Mouse (Mus musculus) testis, adult 10 weeks (tissue): ENCODE data around the gene Gab3. TPM values are rescaled to one million over a fixed set of nuclear protein-coding genes. Genes with fewer than 3 reads are reported as not detected.

Source experiments
- polyA plus RNA-seq: library from polyadenylated mRNA; stranded (reverse); fragments of 350-450 nt; fragmentation: Illumina TruSeq; extraction: RNeasy Lipid Tissue Mini Kit (QIAGEN cat#74804); gene quantifications from one replicate; pipeline ENCODE4 v1.2.3, GENCODE M21; 2014; ENCODE audit warnings: low read depth, low replicate concordance

Gene Gab3
- 3.8 TPM for polyA plus RNA-seq

DNA sequence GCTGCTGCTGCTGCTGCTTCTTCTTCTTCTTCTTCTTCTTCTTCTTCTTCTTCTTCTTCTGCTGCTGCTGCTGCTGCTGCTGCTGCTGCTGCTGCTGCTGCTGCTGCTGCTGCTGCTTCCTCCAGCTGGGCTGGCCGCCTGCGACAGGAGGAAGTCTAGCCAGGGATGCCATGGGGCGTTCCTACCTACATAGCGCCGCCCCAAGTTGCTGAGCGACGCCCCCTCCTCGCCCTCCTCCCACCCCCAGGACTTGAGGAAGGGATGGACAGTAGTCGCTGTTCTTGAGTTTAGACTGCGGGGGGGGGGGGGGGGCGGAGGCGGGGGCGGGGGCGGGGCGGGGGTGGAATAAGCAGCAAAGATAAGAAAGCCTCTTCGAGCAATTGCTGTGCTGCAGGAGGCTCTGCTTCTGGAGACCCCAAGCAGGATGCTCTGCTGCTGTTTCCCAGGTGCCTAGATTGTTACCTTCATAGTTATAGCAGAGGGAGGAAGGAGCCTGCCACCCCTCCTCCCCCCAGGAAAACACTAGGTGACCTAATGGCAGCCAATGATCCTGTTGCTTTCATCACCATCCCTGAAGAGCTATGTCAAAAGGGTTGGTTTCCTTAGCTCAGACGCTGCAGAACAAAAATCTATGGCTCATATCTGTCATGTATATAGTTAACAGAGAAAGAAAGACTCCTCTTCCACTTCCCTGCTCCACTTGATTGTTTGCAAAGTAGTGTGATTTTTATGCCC is at the start of gene Gab3:
Gene Gab3 (minus strand): TSS at position 685 of the 735 bp plus-strand sequence.

DNA sequence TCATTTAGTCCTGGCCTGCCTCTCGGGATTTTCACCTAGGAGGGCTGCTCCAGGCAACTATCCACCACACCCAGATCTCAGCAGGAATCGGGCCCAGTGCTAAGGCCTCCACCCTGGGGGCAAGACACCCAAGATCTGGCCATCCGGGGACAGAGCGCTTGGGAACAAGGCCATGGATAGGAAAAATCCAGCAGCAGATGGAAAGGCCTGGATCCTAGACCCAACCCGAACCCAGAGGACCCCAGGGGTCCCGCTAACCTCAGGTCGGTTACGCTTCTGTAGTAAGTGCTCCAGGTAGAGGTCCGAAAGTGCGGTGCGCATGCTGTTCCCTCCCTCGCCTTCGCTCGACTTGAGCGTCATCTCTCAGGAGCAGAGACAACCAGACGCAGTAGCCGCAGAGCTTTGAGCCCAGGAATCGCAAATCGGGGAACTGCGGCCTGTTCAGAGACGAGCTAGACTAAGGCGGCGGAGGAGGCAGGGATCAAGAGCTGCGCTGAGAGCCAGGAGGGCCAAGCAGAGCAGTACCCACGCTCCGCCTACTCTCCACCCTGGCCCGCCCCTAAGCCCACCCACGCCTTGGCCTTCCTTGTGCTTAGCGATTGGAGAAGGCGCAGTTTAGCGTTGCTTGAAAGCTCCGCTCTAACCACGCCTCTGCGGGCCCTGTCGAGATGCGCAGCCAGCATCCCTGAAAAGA is 45.4 kb upstream of the Gab3 start, which contains the start of gene Mpp1:
Gene Mpp1 (minus strand): TSS at position 550 of the 694 bp plus-strand sequence.

DNA sequence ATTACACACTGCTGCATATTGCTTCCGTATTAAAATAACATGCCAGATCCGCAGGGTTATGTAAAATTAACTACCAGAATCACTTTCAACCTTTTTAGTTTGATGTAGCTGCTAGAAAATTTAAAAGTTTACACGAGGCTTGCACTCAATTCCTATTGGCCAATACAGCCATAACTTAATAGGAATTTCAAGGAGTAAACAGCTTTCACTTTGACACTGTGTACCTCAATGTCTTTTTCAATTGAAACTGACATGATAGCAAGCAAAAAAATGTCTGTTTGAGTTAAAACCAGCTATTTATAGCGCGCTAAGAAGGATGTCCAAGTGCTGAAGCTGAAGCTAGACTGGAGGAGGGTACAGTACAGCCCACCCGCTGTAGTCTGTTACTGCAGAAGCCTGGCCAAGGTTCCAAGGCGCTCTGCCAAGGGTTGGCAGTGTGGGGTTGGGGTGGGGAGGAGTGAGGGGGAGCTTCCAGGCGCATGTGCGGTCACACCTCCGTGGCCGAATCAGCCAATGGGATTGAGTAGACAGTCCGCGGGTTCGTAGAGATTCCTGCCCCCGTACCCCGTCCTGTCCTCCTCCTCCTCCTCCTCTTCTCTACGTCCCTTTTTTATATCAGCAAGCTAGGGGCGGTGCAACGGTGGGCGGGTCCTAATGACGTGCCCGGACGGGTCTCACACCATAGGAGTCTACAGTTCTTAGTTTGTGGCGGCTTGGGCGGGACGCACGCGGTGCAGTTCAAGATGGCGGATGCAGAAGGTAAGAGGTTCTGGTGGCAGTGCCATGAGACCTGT is 10.3 kb upstream of the Gab3 start, which contains the start of gene Dkc1:
Gene Dkc1 (plus strand): TSS at position 486 of the 794 bp plus-strand sequence.

Other genes starting within 250 kb of the Gab3 start
- 0.20 TPM for gene Gm5936, start 248.3 kb downstream of the Gab3 start, polyA plus RNA-seq
- 10.7 TPM for gene Dkc1, start 10.4 kb upstream of the Gab3 start, polyA plus RNA-seq
- 2.9 TPM for gene Mpp1, start 45.6 kb upstream of the Gab3 start, polyA plus RNA-seq
- gene Smim9, start 78.3 kb upstream of the Gab3 start, polyA plus RNA-seq, result 14.8 TPM